Mouse (Mus musculus): Measurements from ENCODE around the gene Magea6.
"Not testable (repeated sequence)": the region's sequence is repeated elsewhere in the genome, so short reads cannot be mapped to it uniquely, and the experiment has no call there.

The Magea6 gene

GRCm38 (mm10) chrX:154935887-154936286 lies at the start of gene Magea6:
Gene Magea6 (minus strand): TSS chrX:154935987.
- DNase-seq: not testable (repeated sequence)

GRCm38 (mm10) chrX:154949405-154949804 lies 13.6 kb upstream of the Magea6 start, which contains the start of gene Magea3:
Gene Magea3 (minus strand): TSS chrX:154949505.
- not testable (repeated sequence) for DNase-seq

- DNase-seq: not testable (repeated sequence)
Measured at GRCm38 (mm10) chrX:154890167-154890566, 45.6 kb downstream of the Magea6 start, which contains the start of gene Cldn34b1. Gene Cldn34b1 (minus strand): TSS chrX:154890267.

Measured in cerebellum, adult 8-10 months (tissue).